Mouse (Mus musculus): Measurements from ENCODE around the gene Stx19.

DNA sequence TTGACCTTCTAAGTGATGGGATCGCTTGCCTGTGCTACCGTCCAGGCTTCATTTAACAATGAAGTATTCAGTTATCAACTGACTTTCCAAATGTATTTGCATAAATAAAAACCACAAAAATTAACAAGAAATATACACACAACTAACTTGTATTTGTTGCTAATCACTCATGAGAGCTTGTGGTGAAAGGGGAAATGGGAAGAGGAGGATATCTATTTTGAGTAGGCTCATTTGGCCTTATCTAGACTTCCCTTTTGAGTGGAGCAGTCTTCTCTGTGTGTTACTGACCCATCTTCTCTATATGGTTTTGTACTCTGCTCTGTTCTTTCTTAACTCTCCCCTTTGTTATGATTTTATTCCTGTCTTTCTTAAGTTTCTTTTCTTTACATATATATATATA lies 41.8 kb downstream of the Stx19 start:
- no peak for TF ChIP-seq MAFK (IDR thresholded peaks at IDR 0.05; ENCODE audit: insufficient read depth, low read depth, low read length)
- TF ChIP-seq HCFC1 (IDR thresholded peaks at IDR 0.05; ENCODE audit: borderline replicate concordance, insufficient read depth, low read length), result no peak
- TF ChIP-seq CHD2 (IDR thresholded peaks at IDR 0.05; ENCODE audit: low read depth, low read length), result no peak
- no peak for TF ChIP-seq ZC3H11A (IDR thresholded peaks at IDR 0.05; ENCODE audit: borderline replicate concordance, low read depth, low read length)

Measured in ES-E14 (cell line).